Mouse (Mus musculus): ENCODE measurements at regions not wholly inside any gene's neighbourhood (a gene's known extent, or its start where the extent isn't known, plus 50 kb on each side); places are given as distances from the start of the nearest gene placed in this dataset.

DNA sequence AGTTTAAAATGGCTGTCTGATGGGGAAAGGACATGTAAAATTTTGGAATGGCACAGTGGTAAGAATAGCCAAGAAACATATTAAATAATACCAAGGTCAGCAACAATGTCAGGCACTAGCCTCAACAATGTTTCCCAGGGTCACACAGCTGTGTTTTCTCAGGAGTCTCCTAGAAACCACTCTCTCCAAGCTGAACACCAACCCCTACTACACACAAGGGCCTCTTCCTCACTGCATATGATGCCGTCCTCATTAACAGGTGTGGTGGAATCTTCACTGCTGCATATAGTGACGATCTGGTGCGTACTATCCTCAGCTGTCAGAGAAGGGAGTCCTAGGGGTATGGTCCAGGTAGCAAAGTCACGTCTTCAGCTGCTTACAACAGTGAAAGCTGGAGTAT, 1275.4 kb upstream of the A1bg start:
- no peak for ATAC-seq (replicated peaks; ENCODE audit: low FRiP score, poor library complexity, severe bottlenecking)

DNA sequence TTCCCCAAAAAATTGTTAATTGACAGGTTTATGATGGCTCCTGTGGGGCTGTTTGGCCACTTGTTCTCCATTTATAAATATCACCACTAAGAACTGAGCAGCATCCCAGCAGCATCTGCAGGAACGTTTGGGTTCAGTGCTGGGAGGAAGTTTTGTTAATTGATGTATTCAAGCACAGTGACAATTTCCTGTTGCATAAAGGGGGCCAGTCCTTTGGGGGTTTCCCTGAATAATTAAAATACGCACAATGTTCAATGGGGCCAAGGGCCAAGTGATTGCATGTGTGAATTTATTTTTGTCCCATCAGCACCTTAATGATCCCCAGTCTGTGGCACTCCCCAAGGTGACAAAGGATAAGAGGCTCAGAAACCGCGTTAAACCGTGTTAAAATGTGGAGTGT, 1272.6 kb upstream of the A1bg start:
- no peak for ATAC-seq (replicated peaks; ENCODE audit: low FRiP score, poor library complexity, severe bottlenecking)

DNA sequence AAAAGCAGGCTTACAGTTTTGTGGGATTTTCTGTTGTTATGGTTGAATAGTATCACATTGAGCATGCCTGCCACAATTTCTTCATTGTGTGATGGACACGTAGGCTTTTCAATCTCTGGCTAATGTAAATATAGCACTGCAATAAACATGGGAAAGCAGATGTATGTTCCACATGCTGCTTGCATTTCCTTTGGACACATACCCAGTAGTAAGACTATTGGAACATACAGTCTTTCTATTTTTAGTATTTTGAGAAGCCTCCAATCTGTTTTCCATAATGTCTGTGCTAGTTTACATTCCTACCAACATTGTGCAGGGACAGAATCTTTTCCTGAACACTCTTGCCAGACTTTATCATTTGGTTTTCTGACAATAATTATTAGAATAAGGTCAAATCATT, 1269.9 kb upstream of the A1bg start:
- ATAC-seq (replicated peaks; ENCODE audit: low FRiP score, poor library complexity, severe bottlenecking), result no peak

DNA sequence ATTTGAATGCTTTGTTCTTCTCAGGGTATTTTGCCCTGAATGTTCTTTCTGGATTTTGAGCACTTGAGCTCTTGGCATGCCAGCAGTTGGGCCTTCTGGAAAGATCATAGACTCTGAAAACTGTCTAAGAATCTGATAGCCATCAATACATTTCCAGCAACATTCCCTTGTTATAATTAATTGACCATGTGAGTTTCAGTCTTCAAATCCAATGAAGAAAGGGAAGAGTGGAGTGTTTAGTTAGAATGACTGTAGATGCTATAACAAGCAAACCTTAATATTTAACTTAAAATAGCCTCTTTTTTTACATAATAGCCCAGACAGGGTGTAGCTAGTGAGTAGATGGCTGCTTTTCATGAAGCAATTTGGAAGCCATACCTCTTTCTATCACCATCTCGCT, 1268.8 kb upstream of the A1bg start:
- ATAC-seq (replicated peaks; ENCODE audit: low FRiP score, poor library complexity, severe bottlenecking), result no peak

DNA sequence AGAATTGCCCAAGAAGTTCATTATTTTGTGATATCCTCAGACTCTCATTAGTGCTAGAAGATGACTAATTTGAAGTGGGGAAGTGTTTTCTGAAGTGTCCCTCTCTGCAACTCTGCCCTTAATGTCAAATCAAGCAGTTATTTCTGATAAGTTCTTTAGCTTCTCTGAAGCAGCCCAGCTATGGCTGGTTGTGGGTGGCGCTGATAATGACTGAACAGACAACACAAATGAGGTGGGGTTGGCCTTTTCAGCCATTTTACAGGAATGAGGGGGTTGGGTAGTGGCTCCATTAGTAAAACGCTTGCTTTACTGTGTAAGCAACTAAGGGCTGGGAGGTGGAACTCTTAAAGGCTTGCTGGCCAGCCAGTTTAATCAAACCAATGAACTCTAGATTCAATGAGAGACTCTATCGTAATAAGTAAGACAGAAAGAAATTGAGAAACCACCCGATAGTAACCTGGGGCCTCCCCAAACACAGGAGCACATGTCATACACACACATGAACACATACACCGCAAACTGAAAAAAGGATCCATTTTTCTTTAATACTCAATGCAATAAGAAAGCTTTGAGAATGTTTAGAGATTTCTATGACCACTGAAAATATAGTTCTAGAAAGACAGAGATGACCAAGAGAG, 1268.3 kb upstream of the A1bg start:
- ATAC-seq (replicated peaks; ENCODE audit: low FRiP score, poor library complexity, severe bottlenecking), result peak; percentile 81

DNA sequence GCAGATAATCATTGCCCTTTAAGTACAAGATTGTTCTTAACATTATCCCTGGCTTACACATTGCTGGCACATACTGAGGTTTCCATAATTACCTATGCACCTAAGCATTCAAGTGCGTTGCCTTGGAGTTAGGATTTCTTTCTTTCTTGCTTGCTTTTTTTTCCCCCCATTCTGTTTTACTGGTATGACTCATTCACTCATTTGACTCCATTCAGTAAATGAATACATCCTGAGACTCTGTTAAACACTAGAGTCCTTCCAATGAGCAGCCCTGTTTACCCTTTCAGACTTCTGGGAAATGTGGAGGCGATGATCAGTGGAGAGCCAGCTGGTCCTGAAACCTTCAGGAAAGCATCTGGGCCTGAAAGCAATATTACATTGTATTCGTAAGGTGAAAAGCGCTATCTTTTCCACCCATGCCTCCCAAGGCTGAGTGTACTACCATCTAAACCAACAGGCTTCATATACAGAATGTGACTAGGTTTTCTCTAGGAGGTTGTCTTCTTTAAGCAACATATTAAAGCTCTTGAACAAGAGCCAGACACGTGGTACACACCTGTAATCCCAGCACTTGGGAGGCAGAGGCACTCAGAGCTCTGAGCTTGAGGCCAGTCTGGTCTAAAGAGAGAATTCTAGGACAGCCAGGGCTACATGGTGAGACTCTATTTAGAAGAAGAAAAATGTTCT, 1267.6 kb upstream of the A1bg start:
- ATAC-seq (replicated peaks; ENCODE audit: low FRiP score, poor library complexity, severe bottlenecking), result 0 out of 2 replicates have a peak, but pooled peaks have one; percentile 22

DNA sequence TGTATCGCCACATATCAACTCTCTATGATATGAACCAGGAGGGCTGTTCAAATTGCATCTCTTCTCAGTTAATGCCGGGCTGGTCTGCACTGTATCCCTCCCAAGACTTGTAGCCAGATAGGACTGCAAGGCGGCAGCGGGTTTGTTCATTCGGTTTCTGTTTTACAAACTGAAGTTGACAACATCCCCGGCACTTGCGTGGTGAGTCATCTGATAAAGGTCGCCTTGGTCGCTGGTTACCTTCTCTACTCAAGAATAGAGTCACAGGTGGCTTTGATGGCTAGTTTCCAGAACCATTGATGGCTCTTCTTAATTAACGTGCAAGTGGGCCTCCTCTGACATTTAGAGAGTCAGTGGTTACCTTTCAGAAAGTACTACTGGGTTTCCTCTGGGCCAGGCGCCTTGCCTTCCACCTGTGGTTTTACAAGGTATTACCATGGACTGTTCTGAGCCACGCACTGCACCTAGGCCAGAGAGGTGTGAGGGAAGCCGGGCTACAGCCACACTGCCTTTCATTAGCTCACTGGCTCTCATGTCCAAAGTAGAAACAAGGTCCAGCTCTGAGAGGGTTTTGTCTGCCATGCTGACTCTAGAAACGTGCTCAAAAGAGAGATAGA, 1266.9 kb upstream of the A1bg start:
- ATAC-seq (replicated peaks; ENCODE audit: low FRiP score, poor library complexity, severe bottlenecking), result no peak

DNA sequence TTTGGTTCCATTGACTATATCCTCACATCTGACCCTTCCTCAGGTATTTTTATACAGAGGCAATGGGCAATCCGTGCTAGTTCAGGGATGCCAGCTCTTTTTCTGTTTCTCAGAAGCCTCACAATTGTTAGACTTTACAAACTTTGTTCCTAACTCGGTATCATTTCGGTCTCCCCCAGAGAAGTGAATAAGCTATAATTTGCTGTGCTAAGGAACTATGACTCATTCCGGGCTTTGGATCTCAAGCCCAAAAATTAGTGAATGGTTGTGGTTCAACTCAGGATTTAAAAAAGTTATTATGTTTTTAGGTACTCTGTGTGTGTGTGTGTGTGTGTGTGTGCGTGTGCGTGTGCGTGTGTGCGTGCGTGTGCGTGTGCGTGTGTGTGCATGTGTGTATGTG, 1263.7 kb upstream of the A1bg start:
- ATAC-seq (replicated peaks; ENCODE audit: low FRiP score, poor library complexity, severe bottlenecking), result no peak

DNA sequence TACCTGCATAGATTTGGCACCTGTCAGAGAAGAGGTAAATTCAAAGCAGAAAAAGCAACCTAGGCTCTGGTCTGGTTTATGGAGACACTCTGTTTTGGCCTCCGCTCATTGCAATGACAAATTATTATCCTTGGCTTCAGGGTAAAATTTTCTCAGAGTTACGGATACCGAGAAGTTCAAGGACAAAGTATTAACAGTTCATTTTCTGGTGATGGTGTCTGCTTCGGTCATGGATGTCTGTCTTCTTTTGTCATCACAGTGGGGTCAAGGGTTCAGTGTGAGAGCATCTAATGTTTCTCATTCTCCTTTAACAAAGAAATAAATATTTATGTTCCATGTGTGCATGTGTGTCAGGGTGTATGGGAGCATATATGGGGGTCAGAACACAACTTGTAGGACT, 1261.0 kb upstream of the A1bg start:
- no peak for ATAC-seq (replicated peaks; ENCODE audit: low FRiP score, poor library complexity, severe bottlenecking)

DNA sequence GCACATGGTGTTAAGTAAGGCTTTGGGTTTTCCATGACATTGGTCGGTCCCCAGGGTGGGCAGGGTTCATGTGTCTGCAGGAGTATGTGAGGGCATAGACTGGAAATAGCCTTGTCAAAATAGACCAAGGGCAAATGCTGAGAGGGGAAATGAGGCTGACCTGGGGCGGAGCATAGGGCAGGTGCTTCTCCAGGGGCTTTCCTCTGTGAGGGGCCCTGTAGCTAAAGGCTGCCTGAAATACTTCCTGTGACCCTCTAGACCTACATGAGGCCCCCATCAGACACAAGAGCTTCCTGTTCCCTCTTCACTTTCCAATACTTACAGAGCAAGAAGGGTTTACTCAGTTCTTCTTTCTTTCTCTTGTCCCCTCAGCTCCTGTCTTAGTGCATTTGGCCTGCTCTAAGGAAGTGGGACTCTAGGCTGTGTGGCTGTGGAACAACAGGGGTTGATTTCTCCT, 1258.7 kb upstream of the A1bg start:
- no peak for ATAC-seq (replicated peaks; ENCODE audit: low FRiP score, poor library complexity, severe bottlenecking)

DNA sequence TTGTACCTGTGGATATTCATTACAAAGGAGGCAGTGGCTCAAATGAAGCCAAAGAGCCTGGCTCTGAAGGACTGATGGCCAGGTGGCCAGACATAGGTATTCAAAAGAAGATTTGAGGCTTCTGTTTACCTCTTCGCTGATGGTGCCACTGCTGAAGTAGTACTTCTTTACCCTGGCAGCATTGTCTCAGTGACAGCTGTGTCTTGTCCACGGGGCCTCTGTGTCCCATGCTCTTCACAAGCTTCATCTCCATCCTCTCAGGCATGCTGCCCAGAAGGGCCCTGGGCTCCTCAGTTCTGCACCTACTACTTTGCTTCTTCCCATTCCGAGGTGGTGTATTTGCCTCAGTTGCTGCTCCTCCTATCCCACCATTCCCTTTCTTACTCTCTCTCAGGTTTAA, 1257.9 kb upstream of the A1bg start:
- no peak for ATAC-seq (replicated peaks; ENCODE audit: low FRiP score, poor library complexity, severe bottlenecking)

DNA sequence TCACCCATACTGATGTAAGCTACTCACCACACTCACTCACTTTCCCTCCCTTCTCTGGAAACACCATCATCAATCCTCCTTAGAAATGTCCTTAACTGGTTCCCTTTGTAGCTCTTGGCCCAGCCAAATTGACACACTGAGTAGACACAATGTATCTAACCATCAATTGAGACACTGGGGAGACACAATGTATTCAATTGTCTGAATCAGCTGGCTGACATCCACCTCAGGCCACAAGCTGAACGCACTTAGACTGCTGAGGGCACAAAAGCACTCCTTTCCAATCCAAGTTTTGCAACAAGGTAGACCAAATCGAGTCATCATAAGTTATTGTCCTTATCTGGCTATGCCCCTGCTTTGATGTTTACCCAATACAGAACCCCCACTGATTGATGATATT, 1257.0 kb upstream of the A1bg start:
- ATAC-seq (replicated peaks; ENCODE audit: low FRiP score, poor library complexity, severe bottlenecking), result no peak

DNA sequence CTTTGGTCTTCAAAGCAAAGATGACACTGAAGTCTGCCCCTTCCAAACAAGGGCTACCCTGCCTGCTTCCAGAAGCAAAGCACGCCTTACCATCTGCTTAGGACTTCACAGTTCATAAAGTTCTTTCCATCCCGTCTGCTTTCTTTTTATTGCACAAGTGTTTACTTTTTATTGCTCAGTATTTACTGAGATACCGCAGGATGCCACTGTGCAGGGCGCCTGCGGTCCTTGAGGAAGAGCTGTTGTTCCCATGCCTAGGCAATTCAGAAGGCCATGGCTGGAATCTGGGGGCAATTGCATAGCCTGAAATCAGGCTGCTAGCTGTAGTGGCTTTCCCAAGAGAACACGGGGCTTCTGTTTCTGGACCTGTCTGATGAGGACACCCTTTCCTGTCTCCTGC, 1255.8 kb upstream of the A1bg start:
- no peak for ATAC-seq (replicated peaks; ENCODE audit: low FRiP score, poor library complexity, severe bottlenecking)

DNA sequence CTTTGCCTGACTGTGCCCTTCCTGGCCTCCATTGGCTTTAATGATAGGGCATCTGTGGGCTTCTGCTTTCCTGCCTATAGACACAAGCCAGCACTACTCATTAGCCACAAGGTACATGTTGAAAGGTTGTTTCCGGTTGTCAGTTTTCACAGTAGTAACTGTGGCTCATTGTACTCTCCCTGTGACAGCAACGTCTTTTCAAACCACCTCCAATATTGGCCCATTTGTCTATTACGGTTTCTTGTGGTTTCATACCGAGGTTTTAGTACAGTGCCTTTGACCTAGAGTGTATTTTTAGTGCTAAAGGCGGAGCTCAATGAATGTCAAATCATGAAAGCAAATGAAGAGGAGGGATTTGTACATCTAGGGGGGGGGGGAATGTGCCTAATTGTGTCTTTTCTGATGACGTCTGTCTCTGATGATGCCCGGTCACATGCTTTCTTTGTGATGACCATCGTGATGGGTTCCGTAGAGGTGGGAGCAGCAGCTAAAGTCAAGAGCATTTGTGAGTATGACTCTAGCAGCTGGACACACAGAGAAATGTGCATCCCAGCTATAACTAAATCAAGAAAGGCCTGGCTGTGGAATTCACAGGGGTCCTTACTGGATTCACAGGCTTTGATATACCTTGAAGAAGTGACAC, 1255.1 kb upstream of the A1bg start:
- no peak for ATAC-seq (replicated peaks; ENCODE audit: low FRiP score, poor library complexity, severe bottlenecking)

DNA sequence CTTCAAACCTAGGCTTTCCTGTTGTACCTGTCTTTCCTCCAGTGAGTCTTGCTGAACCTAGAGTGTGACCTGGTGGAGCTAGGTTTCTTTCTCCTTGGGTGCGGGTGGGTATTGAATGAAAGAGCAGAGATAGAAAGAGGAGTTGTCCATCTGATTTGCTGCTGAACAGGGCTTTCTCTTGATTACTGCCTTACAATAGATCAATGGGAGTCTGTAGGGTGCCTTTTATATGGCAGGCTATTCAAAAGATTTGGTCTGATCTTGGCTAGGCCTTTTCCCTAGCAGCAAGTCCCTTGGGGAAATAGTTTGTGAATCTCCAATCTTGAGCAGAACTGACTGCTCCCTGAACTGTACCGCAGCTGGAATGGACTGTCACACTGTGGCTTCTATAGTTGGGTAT, 1253.3 kb upstream of the A1bg start:
- ATAC-seq (replicated peaks; ENCODE audit: low FRiP score, poor library complexity, severe bottlenecking), result no peak

DNA sequence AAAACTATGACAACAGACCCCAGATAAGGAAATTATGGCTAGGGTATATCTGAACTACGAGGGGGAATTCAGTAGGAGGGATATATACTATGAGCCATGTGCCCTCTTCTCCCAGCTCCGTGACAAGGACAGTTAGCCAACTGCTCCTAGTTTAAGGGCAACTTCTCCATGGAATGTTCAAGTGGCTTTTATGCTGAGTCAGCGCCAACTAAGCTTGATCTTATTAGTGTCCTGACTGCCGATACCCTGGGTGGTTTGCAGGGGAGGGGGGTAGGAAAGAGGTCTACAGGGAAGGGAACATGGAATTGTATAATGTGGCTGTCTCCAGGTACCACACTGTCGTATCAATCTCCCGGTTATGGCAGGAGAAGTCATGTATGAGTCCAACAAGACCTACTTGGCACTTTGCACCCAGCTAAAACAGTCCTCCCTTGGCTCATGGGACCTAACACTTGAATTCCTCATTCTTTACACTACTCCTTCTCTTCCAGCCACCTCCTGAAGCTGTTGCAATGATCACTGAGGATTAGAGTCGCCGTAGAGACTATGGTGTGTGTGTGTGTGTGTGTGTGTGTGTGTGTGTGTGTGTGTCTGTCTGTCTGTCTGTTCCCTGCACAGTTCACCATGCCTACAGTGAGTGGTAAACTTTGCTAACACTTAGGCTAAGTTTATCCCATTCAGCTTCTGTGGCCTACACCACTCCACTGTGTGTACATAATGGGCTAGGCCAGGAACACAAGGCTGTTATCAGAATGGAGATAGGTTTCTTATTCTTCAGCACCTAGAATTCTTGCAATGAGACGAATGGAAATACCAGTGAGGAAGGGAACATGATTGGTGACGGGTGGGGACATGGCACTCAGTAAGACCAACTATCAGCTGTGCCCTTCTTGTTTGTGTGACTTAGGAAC, 1251.1 kb upstream of the A1bg start:
- no peak for ATAC-seq (replicated peaks; ENCODE audit: low FRiP score, poor library complexity, severe bottlenecking)

DNA sequence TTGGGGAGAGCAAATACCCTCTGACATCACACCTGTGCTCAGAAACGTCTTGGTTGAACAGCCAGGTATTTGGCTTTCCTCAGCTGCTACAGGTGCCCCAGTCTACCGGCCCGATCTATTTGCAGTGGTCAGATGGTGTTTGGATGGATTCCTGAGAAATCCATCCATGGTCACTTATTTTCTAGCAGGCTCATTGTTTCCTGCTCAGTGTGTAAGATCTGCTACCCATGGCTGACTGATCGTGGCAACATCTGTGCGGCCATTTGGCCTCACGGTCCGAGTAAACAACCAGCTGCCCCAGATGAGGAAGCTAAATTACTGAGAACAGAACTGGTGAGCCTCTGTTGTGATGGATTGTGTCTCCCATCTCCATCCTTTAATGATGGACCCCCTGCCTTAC, 1248.8 kb upstream of the A1bg start:
- ATAC-seq (replicated peaks; ENCODE audit: low FRiP score, poor library complexity, severe bottlenecking), result no peak

DNA sequence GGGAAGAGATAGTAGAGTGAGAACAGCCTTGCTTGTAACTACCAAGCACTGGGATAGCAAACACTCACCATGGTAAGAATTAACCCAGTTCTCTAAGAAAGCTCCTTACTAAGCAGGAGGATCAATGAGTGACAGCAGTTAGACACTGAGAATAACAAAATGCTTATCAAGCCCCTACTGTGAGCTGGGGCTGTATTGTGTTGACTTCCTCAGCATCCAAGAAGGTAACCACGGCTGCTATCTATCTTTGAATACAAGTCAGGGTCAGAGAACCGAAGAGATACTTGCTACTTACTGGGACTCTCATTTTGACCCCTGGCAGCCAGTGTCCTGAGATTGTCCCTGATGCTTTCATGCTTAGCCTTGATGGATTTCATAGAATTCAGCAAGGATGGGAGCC, 1248.4 kb upstream of the A1bg start:
- ATAC-seq (replicated peaks; ENCODE audit: low FRiP score, poor library complexity, severe bottlenecking), result no peak

DNA sequence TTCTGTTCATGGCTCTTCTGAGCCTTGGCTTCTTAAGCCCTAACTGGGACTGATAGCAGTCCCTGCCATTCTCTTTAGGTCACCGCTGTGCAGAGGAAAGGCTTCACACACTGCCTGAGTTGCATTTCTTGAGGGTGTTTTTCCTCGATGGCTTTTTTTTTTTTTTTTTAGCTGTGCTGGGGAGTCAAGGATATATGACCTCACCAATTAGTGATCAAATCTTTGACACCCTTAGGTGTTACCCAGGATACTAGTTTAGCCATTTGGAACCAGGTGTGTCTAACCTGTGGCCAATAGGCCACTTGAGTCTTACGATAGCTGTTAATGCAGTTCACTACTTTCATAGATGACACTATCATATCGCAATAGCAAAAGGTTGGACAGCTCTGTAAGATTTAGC, 1247.5 kb upstream of the A1bg start:
- no peak for ATAC-seq (replicated peaks; ENCODE audit: low FRiP score, poor library complexity, severe bottlenecking)

DNA sequence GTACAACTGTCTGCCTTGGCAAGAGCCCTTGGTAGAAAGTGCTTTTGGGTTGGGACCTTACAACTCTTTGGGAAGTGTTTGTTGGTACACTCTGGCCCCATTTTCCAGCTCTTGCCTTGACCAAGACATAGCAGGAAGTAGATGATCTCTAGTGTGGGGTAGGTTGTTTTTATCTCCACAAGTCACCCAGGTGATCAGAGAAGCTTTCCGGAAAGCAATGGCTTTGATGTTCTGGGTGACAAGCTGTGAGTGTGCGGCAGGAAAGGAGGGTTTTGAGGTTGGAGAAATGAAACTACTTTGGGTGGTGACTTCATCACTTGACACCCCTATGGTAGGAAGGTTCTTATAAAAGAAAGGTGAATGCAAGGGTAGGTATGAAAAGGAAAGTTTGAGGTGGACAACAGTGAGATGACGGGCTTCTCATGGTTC, 1246.8 kb upstream of the A1bg start:
- ATAC-seq (replicated peaks; ENCODE audit: low FRiP score, poor library complexity, severe bottlenecking), result no peak
